Mouse (Mus musculus) liver, postnatal 0 days (tissue): ENCODE results near the gene Map10.

Experiments
- CTCF ChIP-seq: sonication (generic); IDR thresholded peaks from 2 replicates; pipeline ENCODE4 v1.5.1; 2016; ENCODE audit warnings: antibody characterized with exemption, low read depth
- EP300 ChIP-seq: IDR thresholded peaks from 2 replicates; pipeline ENCODE4 v1.6.1; 2016; ENCODE audit warnings: antibody characterized with exemption, low read depth, mild to moderate bottlenecking

DNA sequence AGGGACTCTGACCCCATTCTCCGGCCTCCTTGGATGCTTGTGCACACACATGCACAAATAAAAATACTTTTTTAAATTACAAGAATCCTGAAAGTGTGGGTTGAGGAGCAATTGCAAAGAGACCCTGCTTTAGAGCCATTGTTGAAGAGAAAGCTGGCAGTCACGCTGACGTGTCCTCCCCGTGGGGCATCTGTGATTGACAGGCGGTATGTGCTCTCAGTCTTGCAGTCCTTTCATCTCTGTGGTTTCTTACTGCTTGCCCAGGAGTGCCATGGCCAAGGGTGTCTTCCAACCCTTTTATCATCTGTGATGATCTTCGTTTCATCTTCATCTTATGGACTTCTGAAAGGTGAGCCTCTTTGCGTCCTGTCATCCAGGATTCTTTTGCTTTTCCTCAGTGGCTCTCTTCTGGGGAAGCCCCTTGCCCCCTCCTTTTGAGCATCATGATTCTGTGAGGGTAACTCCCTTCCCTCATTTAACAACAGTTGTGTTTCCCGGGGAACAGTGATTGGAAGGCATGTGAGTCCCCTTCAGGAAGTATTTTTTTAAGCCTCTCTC, 11.3 kb downstream of the Map10 start:
- TF ChIP-seq CTCF (no peak), EP300 (no peak)
